Mouse (Mus musculus) embryo, embryonic 11.5 days (tissue): ENCODE results near the gene Tnrc6c.
"Not testable (repeated sequence)": the region's sequence is repeated elsewhere in the genome, so short reads cannot be mapped to it uniquely, and the experiment has no call there.

ENCODE experiments used
- DNase-seq: peaks from one replicate; pipeline ENCODE4 v3.0.0-alpha.2; 2012; ENCODE audit warnings: low read depth, low spot score

The Tnrc6c gene

DNA sequence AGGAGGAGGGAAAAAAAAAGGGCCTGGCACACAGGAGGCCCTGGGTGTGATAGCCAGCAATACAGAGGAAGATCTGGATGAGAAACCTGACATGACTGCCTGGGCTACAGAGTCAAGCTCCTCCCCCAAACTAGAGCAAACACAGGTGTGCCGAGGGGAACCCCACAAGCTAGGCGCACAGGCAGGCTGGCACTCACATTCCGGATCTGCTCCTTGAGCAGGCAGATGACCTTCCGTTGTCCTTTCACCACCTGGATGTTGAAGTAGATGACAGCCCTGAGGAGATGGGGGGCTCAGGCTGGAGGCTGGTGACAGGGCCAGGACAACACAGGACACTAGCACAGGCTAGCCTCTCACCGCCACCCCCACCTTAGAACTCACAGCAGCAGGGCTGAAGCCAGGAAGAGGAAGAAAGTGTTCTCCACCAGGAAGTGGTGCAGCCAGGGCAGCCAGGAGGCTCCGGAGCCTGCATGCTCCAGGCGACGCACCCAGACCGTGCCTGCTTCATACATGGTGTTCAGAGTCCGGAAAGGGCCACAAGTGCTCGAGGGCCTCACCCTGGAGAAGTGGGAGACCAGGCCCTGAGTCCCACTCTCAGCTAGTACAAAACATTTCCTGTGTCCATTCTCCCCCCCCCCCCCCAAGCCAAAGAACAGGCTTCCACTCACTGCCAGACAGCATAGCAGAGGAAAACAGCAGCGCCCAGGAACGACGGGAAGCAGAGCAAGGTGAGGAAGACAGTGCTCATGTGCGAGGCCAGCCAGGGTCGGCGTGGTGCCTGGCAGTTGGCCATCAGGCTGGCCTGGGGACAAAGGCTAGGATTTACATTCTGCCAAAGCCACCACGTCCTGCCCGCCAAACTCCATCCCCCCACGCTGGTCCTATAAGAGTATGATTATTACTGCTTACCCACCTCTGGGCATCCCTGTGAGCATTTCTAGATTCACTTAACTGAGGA is 114.9 kb downstream of the Tnrc6c start:
- no peak for DNase-seq

- DNase-seq: no peak
Measured at GRCm38 (mm10) chr11:117769683-117770047, 115.6 kb downstream of the Tnrc6c start.

GRCm38 (mm10) chr11:117770407-117770806 is 116.3 kb downstream of the Tnrc6c start:
- DNase-seq: no peak

DNA sequence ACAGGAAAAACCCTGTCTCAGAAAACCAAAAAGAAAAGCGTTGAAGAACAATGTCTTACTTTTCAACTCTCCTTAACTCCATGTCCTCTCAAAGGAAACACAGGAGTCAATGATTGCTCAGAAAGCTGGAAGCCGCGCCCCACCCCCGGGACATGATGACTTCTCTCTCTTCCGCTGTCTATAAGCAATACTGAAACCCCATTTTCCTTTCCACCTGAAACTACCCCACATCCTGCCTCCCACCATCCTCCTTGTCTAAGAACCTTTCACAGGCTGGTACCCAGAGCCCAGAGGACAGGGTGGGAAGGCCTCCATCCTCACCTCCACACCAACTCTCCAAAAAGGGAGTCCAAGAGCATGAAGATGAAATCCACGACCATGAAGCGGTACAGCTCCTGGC is 118.3 kb downstream of the Tnrc6c start:
- DNase-seq: no peak

DNA sequence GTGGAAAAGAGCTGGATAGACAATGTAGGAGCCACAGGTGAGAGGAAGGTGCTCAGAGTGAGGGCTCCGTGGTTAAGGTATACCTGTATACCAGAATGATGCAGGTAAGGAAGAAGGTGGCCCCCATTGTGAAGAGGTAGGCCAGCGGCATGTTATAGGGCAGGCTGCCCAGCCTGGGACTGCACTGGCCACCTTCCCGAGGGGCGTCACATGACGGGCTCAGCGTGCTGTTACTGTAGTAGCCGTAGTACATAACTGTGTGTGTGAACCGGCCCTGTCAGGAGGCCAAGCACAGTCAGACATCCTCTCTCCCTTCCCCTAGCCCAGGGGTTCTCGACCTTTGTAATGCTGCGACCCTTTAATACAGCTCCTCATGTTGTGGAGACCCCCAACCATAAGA is 120.8 kb downstream of the Tnrc6c start:
- DNase-seq: no peak

- no peak for DNase-seq
Measured at GRCm38 (mm10) chr11:117775540-117775939, 121.5 kb downstream of the Tnrc6c start.

DNA sequence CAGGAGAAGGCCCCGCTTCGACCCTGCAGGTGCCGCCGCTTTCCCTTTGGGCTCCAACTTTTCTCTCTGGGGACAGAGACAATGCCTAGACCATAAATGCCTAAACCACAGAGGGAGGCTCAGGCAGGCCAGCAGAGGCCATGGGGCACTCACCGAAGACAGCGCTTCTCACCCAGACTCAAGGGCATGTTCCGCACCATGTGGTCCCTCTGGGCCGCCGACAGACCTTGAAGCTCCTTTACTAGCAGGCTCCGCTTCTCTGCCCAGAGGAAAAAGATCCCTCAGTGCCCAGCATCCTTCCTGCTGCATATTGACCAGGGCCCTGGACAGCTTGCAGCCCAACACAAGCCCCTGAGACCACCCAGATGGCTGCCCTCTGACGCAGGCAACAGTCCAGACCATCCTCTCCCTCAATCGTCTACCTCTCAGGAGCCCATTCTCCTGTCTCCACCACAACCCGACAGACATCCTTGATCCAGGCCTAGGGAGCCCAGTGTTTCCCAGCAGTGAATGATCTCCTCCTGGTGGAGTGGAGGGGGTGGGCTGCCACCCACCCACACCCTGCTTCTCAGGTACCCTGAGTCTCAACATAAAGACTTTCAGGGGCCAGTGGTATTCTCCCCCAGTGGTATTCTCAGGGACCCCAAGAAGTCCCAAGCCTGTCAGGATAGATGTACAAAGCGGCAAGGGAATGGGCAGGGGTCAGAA is 122.2 kb downstream of the Tnrc6c start:
- DNase-seq: no peak

GRCm38 (mm10) chr11:117777111-117777510 is 123.0 kb downstream of the Tnrc6c start:
- DNase-seq: no peak

DNA sequence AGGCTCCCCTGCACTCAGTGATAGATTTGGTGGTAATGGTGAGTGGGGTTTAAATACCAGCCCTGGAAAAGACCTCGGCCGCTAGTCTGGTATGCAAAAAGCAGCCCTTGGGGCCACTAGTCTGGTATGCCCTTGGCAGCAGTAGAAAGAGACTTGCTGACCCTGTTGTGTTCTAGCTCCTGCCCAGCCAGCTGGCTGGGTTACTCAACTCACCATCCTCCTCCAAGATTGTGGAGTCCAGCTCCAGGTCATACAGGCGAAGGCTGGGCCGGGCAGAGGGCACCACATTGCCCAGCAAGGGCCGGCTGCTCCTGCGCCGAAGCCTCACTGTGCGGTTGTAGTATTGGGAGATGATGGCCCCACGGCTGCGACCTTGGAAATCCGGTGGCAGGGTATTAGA is 123.9 kb downstream of the Tnrc6c start:
- no peak for DNase-seq

- DNase-seq: no peak
Measured at GRCm38 (mm10) chr11:117778851-117779433, 124.9 kb downstream of the Tnrc6c start.

DNA sequence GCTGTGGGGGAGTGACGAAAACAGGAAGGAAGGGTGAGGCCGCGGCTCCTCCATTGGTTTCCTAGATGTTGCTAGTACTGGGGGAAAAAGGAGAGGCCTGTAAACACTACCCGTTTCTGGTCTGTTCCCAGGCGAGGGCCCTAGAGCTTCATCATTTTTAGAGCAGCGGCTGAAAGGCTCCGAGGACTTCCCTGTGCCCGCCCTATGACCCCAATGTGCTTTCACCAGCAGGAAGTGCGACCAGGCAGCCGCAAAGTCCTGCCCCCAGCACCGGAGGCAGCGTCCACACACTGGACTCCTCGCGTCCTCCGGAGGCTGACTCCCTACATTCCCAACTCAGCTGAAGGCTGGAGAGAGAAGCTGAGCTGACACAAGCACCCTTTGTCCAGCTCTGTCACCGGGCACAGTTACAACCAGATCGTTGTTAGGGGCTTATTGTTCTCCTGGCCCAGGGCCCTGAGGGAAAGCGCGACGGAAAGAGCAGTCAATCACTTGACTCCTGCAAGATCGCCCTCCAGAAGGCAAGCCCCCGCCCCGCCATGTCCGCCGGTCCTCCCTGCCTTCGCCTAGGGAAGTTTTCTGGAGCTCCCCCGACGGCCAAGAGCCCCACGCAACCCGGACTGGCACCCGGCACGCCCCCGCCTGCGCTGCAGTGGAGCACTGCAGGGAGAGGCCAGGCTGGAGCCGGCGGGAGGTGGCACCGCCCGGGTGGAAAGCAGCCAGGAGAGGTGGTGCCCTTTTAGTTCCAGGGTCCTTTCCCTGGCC is 125.5 kb downstream of the Tnrc6c start:
- DNase-seq: peak; percentile 43

DNA sequence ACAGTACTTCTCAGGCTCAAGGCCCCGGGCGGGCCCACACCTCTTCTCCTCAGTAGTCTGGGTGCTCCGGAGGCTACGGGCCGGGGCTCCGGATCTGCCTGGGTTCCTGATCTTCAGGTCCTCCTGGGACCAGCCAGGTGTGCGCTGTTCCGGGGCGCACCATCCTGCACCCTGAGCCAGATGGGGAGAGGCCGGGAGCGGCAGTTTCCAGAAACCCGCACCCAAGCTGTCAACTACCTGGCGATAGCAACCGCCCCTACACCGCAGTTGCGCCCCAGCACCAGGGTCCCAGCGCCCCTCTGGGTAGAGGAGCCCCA is 126.1 kb downstream of the Tnrc6c start:
- no peak for DNase-seq

GRCm38 (mm10) chr11:117780582-117781111 is 126.6 kb downstream of the Tnrc6c start:
- peak; percentile 69 for DNase-seq

DNA sequence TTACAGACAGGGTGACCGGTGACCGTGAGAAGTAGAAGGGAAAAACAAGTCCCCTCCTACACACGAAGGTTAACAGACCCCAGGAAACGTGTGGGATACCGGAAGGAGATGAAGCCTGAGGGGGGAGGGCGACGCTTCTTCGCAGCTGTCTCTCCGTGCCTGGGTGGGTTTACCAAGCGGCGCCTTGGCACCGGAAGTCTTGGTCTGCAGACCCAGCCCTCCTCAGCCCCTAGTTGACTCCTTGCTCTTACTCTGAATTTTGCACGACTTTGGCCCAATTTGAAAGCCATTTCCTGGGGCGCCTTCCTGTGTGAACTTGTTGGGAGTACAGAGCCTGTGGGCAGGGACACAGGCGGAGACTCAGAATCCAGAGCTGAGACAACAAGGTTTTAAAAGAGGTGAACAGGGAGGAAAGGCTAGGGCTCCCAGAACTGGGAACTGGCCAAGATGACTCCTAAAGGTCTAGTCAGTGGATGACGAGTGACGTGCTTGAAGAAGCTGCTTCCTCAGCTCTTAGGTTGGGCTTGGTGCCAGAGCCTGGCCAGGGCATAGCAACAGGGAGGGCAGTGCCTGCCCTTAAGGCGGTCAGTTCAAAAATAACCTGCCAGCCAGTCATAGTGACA is 127.2 kb downstream of the Tnrc6c start:
- no peak for DNase-seq

- no peak for DNase-seq
Measured at GRCm38 (mm10) chr11:117781993-117782704, 128.1 kb downstream of the Tnrc6c start, which contains the start of the genes Tmc8 and Tmc6. Tmc8 (plus strand) TSS chr11:117782076. Tmc6 (minus strand) TSS chr11:117782198.

DNA sequence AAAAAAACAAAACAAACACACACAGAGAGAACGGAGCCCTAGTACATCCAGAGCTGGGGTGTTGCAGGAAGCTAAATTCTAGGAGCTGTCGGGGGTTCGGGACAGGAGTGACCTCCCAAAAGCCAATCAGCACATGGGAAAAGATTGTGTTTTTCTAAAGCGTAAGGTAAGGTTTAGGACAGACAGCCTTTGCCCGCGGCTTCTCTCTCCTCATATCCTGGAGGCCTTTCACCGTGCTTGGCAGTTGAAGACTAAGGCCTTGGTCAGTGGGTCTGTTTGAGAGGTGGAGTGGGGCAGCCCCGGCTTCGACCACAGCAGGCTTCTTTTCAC is 128.6 kb downstream of the Tnrc6c start:
- DNase-seq: no peak

GRCm38 (mm10) chr11:117783089-117783488 is 129.0 kb downstream of the Tnrc6c start:
- DNase-seq: no peak

DNA sequence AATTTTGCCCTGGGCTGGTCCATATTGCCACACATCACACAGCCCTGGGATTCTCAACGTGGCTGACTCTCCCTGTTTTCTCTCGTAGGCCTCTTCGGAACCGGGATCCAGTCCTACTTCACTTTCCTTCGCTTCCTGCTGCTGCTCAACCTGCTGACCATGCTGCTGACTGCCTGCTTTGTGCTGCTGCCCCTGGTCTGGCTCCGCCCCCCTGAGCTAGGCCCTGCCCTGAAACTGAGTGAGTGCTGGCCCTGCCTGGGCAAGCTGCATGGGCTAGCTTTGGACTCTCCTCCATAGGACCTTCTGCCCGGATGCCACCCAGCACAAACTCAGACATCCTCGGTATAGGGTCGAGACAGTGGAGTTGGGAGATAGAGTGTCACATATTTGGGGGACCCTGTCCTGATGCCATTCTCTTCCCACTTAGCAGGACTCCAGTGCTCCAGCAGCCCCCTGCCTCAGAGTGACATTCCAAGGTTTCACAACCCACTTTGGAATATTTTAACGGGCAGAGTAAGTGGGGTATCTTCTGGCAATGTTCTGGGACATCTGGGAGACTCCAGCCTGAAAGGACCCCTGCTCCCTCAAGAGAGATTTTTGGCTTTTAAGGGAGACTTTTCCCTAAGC is 129.7 kb downstream of the Tnrc6c start:
- no peak for DNase-seq

- no peak for DNase-seq
Measured at GRCm38 (mm10) chr11:117786294-117786693, 132.2 kb downstream of the Tnrc6c start.

DNA sequence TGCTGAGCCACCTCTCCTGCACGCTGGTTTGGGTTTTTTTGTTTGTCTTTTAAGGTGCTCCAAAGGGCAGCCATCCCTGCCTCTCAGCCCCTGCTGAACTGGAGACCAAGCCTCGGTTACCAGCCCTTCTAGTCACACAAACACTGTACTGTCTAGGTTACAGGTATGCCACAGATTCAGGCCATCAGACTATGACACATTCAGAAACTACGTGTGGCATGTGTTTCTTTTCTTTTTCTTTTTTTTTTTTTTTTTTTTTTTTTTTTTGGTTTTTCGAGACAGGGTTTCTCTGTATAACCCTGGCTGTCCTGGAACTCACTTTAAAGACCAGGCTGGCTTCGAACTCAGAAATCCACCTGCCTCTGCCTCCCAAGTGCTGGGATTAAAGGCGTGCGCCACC is 134.4 kb downstream of the Tnrc6c start:
- not testable (repeated sequence) for DNase-seq
